Mouse (Mus musculus): ENCODE data around the gene Ftsj1. TPM values are rescaled to one million over a fixed set of nuclear protein-coding genes. Genes with fewer than 3 reads are reported as not detected.

The Ftsj1 gene
- polyA plus RNA-seq, 1 experiment from 2014 or later = 51.0 TPM

Other genes starting within 250 kb of the Ftsj1 start
- 0.33 and 0.92 TPM in 2 replicates for gene Glod5, start 233.9 kb downstream of the Ftsj1 start, polyA plus RNA-seq (2014; fragmentation: Nextera tagmentation; extraction: Ambion mirVana)
- 36.4 and 37.9 TPM in 2 replicates for gene Suv39h1, start 177.6 kb downstream of the Ftsj1 start, polyA plus RNA-seq (2014; fragmentation: Nextera tagmentation; extraction: Ambion mirVana)
- 0.13 and 0.32 TPM in 2 replicates for gene Was, start 161.9 kb downstream of the Ftsj1 start, polyA plus RNA-seq (2014; fragmentation: Nextera tagmentation; extraction: Ambion mirVana)
- gene Wdr13, start 119.5 kb downstream of the Ftsj1 start, polyA plus RNA-seq (2014; fragmentation: Nextera tagmentation; extraction: Ambion mirVana) = 56.6 and 60.9 TPM in 2 replicates
- 304 and 340 TPM in 2 replicates for gene Rbm3, start 106.5 kb downstream of the Ftsj1 start, polyA plus RNA-seq (2014; fragmentation: Nextera tagmentation; extraction: Ambion mirVana)
- 22.3 and 24.5 TPM in 2 replicates for gene Tbc1d25, start 76.2 kb downstream of the Ftsj1 start, polyA plus RNA-seq (2014; fragmentation: Nextera tagmentation; extraction: Ambion mirVana)
- gene Ebp, start 58.9 kb downstream of the Ftsj1 start, polyA plus RNA-seq (2014; fragmentation: Nextera tagmentation; extraction: Ambion mirVana) = 30.6 and 33.1 TPM in 2 replicates
- gene Porcn, start 45.9 kb downstream of the Ftsj1 start, polyA plus RNA-seq (2014; fragmentation: Nextera tagmentation; extraction: Ambion mirVana) = 45.0 and 46.9 TPM in 2 replicates
- 47.4 and 51.5 TPM in 2 replicates for gene Slc38a5, start 18.7 kb upstream of the Ftsj1 start, polyA plus RNA-seq (2014; fragmentation: Nextera tagmentation; extraction: Ambion mirVana)
- gene Ssxb10, start 75.0 kb upstream of the Ftsj1 start, polyA plus RNA-seq (2014; fragmentation: Nextera tagmentation; extraction: Ambion mirVana) = not detected in 2 replicates
- not detected in 2 replicates for gene Ssxb9, start 114.6 kb upstream of the Ftsj1 start, polyA plus RNA-seq (2014; fragmentation: Nextera tagmentation; extraction: Ambion mirVana)
- gene Ssxb1, start 160.9 kb upstream of the Ftsj1 start, polyA plus RNA-seq (2014; fragmentation: Nextera tagmentation; extraction: Ambion mirVana) = not detected in 2 replicates
- gene Ssxb2, start 209.3 kb upstream of the Ftsj1 start, polyA plus RNA-seq (2014; fragmentation: Nextera tagmentation; extraction: Ambion mirVana) = not detected in 2 replicates

Measured in hindbrain, embryonic 14.5 days (tissue).